Mouse (Mus musculus) olfactory bulb, adult 2 months (tissue): ENCODE measurements around the gene Mageb3.

Experiments used
- CTCF ChIP-seq: fragments of 200-500 bp; IDR thresholded peaks from 2 replicates; pipeline ENCODE4 v1.5.1; 2012; ENCODE audit warnings: low read depth, mild to moderate bottlenecking, low read length, moderate library complexity; ENCODE audit not compliant: insufficient read depth
- POLR2A ChIP-seq: fragments of 200-500 bp; IDR thresholded peaks from 2 replicates; pipeline ENCODE4 v1.6.1; 2012; ENCODE audit warnings: mild to moderate bottlenecking, low read depth, low read length, moderate library complexity; ENCODE audit not compliant: insufficient read depth

DNA sequence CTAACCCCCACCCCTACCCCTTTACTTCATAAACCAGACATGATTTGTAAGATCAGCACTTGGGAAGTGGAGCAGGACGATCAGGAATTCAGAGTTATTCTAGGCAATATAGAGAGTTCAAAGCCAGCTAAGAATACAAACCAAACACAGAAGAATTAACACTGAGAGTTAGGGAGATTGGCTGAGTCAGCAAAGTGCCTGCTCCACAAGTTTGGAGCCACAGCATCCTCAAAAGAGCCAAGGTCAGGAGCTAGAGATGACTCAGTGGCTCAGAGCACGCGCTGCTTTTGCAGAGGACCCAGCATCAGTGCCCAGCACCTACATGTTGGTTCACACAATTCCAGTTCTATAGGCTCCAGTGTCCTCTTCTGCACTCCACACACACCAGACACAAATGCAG lies 12.5 kb downstream of the Mageb3 start:
- no peak for TF ChIP-seq POLR2A
- TF ChIP-seq CTCF, result no peak
